Mouse (Mus musculus) megakaryocyte progenitor cell, adult 5-6 weeks (primary cell): ENCODE results near the gene Slc6a3. TPM values are rescaled to one million over a fixed set of nuclear protein-coding genes. Genes with fewer than 3 reads are reported as not detected.

Experiments
- ATAC-seq: replicated peaks from 2 replicates; pipeline ENCODE4 v1.8.0; 2016; ENCODE audit warnings: mild to moderate bottlenecking, moderate TSS enrichment, inconsistent platforms; ENCODE audit not compliant: poor library complexity
- total RNA-seq, 2 experiments: library from RNA; stranded (forward) in 1 of 2; stranded (reverse) in 1 of 2; fragments of 157-497, 149-512 nt in 1 of 2; fragments of 200-1000 nt in 1 of 2; gene quantifications; 2 replicates each; pipeline versions ENCODE4 v1.2.3 to v1.2.4; 2015 to 2017

The Slc6a3 gene
- total RNA-seq (2015) (not detected in 2 replicates), total RNA-seq (2017) (not detected in 2 replicates)

DNA sequence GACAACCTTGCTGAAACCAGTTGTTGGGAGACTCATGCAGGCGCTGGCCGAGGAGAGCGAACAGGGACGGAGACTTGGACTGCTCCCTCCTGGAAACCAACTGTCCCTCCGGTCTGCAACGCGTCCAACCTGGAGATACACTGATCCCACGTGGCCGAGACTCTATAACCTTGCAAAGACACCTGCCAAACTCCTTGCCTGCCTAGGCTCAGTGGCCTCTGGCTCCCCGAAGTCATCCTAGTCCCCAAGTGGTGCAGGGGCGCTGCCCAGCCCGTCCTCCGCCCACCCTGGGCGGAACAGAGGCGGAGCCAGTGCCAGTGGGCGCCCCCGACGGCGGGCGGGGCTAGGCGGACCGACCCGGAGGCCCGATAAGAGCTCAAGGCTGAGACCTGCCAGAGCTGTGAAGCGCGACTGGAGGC, at the start of gene Slc6a3:
Gene Slc6a3 (plus strand): TSS at position 345 of the 419 bp plus-strand sequence.
- ATAC-seq: peak; percentile 94

DNA sequence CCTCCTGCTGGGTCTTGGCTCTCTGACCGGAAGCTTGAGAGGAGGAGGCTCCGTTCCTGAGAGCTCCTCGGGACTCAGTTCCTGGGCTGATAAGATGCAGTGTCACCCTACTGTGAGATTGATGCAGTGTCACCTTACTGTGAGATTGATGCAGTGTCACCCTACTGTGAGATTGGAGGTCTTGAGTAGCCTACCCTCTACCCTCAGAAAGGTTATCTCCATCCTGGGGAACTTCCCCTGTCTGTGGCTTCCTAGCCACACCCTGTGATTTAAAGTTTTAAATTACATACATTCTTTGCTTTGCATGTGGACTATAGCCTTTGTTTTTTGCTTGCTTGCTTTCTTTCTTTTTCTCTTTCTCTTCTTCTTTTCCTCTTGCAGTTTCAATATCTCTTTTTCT, 48.4 kb upstream of the Slc6a3 start:
- ATAC-seq: no peak

DNA sequence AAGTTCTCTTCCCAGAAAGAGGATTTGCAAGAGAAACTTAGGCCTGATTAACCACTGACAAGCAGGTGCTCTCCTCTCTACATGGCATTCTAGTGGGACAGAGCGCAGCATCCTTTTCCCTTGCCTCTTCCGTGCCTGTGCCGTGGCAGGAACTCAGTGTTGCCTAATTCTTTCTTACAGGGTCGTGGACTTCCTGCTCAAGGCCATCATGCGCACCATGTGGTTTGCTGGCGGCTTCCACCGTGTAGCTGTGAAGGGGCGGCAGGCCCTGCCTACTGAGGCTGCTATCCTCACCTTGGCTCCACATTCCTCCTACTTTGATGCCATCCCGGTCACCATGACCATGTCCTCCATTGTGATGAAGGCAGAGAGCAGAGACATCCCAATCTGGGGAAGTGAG, 47.8 kb upstream of the Slc6a3 start:
- peak; percentile 62 for ATAC-seq

DNA sequence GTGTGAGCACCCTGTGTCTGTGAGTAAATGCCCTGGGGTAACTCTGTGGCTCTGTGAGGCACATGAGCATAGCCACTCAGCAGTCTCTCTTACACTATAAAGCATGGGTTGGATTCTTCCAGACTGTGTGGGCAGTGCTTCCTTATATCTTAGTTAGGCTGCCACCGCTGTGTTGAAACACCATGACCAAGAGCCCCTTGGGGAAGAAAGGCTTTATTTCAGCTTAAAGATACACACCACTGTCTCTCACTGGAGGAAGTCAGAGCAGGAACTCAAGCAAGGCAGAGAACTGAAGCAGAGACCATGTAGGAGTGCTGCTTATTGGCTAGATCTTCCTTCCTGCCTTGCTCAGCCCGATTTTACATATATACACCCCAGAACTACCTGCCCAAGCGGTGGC, 46.6 kb upstream of the Slc6a3 start:
- ATAC-seq: peak; percentile 73

DNA sequence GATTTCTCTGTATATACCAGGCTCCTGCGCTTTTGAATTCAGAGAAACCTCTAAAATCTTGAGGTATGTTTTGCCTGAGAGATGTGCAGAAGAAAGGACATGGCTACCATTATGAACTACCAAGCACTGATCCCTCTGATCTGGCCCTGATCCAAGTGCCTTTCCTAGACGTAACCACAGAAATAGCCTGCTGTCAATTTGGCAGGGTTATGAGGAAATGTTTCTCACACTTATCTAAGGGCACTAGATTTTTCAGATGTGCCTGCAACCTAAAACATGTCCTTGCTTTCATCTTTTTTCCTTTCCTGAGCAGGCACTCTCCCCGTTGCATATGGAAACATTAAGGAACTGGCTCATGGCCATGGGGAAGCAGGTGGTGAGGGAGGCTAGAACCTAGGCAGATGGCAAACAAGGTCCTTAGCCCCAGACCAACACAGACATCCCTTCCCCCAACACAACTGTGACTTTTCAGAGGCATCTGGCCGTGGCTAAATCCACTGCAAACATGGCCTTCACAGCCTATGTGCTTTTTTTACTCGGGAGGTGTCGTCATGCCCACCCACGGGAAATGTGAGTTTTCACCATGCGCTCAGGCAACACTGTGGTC, 45.9 kb upstream of the Slc6a3 start:
- ATAC-seq: peak; percentile 4; the same call in 1 of the 2 replicates

DNA sequence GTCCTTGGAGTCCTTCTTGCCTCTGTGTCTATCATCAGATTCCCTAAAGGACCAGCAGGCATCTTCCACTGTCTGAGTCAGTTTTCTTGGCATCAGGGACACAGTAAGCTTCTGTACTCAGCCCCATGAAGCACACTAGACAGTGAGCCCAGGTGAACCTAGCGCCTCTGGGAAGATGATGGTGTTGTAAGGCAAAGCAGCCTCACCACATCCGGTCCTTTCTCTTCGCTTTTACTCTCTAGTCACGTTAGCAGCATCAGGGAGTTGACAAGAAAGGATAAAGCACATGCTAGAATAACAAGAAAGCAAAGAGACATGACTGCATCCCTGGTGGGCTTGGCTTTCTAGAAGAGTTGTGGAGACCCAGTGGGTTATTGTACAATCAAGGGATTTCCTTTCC, 43.4 kb upstream of the Slc6a3 start:
- ATAC-seq: no peak

DNA sequence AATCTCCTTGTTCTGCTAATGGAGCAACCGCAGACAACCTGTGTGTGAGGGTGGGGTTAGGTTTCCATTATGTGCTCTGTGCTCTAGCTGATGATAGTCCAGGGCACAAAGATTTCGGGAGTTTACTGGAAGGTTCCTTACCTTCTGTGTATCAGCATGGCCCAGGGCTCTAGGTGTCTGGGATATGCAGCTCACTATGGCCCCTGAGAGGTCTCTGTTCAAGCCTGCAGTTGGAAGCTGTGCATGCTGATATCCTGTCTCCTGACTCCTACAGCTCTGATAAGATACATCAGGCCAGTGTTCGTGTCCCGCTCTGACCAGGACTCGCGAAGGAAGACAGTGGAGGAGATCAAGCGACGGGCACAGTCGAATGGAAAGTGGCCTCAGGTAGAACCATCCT, 42.0 kb upstream of the Slc6a3 start:
- ATAC-seq: no peak

DNA sequence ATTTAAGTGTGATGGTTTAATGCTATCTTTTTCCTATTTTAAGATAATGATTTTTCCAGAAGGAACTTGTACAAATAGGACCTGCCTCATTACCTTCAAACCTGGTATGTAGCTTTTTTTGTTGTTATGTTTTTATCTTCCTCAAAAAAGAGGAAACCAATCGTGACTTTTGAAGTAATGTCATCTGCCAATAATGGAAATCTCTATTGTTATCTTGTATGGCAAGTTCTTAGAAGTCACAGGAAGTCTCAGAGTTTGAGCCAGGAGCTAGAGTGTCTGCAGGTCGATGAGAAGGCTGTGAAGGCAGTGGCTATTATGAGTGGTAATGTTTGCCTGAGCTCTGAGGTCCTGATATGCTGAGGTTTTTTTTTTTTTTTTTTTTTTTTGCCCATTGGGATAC, 40.4 kb upstream of the Slc6a3 start:
- ATAC-seq: no peak

DNA sequence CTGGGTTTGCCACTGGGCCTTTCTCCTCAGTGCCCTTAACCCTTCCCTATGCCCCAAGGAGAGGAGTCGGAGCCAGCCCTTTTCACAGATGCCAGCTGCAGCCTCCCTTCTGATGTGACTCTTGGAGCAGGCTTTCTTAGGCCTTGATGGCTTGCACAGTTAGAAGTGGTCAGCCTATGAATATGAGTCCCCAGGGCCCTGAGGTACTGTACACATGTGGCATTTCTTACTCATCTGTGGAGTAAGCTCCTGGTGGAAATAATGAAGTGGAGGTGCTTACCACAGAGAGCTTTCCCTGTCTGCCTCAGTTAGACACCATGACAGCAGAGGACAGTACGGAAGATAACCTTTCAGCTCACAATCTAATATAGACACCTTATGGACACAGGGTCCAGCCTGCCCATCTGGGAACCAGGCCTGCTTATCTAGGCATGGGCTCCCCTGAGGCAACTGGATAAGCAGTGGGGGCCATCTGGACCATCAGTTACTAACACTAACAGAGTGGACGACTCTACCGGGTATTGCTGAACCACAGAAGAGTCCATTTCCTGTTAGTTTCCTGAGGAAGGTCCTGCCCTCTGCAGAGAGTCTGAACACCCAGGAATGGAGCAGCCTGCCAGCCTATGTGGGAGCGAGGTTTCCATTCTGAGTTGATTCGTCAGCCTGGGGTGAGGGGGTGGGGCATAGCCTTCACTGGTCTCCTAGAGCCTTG, 36.5 kb upstream of the Slc6a3 start:
- peak; percentile 77 for ATAC-seq

DNA sequence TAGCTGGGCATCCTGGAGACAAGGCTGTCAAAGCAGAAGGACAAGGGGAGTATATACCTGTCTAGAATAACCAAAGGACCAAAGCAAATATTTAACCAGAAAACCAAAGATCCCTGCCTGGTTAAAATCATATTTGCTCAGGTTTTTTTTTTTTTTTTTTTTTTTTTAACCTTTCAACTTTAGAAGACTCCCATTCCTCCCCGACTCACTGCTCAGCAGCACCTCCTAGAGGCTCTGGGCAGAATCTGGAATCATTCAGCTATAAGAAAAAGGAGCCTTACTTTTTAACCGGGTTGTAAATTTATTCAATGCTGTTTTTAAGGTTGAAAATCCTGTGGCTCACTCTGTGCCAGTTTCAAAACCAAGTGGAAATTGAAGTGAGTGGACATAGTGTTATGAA, 33.8 kb upstream of the Slc6a3 start:
- peak; percentile 41; the same call in 1 of the 2 replicates for ATAC-seq

DNA sequence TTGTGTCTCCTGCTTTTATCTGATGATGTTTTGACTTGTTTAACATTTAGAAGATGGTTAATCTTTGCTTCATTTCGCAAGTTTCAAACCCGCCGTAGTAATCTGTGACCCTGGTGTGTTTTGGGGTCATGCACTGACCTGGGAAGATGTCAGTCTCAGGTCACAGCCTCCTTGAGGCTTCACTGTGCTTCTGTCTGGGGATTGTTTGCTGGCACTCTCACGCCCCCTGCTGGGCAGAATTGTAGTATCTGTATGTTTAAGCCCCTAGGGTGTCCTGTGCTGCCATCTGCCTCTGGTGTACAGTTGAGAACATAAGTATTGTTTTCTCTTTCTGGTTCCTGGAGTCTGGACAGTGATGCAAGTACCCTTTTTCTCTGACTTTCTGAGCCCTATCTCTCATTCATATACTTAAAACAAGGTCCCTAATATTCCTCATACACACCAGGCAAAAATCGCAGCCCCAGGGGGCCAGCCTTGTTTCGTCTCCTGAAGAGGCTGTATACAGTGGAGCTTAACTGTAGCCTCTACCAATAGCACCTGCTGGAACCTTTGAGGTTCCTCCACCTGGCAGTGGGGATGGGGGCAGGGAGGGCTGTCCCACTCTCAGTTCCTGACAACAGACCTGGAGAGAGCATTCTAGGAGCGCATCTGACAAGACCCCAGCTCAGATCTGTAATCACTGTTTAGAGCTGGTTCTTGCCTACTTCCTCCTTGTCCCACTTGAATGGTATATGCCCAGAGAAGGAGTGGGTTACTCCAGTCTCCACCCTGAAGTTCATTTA, 30.7 kb upstream of the Slc6a3 start:
- ATAC-seq: peak; percentile 89

DNA sequence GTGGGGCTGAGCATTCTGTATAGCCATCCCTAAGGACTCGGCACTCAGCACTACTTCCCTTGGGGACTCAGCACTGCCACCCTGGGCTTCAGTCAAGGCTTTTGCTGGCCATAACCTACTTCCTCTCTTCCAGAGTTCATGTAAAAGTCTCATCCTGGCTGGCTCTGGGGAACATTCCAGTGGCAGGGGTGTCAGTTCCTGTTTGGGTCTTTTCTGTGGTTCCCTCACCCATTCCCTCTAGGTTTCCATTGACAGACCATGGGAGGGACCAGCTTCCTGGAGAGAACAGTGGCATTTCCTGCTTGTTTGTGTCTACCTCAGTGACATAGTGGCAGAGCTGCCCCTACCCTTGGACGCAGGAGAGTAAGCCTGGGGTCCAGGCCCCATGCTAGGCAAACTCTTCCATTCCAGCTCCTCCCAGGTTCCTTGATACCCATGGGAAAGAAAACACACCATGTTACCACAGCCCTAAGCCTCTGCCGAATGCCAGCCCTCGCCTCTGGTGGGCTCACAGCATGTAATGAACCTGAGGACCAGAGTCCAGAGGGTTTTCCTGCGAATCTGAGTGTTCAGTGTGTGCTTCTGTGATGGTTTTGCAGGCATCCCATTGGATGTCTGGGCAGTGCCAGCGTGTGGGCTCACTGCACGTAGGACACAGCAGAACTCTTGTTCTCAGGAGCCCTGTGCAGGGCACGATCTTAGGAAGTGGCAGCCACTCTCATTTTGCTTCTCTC, 27.6 kb upstream of the Slc6a3 start:
- no peak for ATAC-seq

DNA sequence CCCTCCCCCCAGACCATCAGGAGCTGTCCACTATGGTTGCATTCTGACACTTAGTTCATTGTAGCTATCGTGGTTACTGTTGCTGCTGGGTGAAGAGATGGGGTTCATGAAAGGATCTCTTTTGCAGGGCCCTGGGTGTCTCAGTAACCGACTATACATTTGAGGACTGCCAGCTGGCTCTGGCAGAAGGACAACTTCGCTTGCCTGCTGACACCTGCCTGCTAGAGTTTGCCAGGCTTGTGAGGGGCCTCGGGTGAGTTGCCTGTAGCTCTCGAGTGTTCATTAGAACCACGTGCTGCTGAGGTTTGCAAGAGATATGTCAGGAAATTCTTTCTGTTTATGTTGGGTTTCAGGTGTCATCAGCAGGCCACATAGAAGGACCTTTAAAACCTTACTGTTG, 26.7 kb upstream of the Slc6a3 start:
- no peak for ATAC-seq

DNA sequence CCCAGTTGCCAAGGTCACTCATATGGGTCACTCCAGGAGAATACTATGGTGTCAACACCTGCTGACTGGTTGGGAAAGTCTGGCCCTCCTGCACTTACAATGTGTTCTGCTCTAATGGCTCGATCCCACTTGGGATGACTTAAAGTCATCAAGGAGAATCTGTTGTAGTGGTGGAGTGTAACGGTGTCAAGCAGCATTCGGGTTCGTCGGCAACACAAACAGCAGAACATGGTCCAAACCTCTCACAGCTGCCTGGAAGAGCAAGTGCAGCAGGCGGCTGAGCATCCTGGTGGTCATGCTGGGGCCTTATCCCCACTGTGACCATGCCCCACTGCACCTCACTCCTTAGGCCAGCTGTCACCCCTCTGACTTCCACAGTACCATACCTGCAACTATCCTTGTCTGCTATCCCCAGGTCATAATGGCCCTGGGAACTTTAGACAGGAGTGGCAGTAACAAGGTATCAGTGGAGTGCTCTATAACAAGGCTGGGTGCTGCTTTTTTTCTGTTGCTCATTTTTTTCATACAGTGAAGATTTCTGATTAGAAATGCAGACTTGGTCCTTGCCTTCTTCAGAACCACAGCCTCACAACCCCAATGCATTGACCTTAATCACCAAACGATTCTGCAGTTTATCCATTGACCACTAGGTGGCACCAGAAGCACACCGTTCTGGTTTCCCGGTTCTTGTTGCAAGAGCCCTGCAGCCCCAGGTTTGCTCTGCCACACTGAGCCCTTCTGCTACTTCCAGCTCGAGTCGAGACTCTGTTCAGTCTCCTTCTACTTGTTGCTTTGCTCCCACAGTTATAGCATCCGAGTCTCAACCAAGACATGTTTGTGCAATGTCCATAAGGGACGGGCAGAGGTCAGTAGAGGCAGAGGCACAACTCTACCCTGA, 23.5 kb upstream of the Slc6a3 start:
- ATAC-seq: peak; percentile 95

DNA sequence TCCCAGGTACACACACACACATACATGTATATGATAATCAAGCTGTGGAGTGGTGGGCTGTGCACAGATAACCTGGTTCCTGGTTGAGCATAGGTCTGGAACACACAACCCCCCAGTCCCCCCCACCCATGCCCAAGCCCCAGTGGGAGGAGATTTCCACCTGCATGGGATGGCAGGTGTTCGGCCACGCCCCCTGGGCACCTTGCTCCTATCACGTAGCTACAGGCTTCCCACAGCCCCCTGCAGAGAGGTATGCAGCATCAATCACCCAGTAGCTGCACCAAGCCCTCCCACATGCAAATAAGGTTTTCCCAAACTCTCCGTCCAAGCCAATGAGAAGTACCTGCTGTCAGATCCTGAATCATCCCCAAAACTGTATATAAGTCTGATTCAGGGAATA, 19.7 kb upstream of the Slc6a3 start:
- ATAC-seq: no peak

DNA sequence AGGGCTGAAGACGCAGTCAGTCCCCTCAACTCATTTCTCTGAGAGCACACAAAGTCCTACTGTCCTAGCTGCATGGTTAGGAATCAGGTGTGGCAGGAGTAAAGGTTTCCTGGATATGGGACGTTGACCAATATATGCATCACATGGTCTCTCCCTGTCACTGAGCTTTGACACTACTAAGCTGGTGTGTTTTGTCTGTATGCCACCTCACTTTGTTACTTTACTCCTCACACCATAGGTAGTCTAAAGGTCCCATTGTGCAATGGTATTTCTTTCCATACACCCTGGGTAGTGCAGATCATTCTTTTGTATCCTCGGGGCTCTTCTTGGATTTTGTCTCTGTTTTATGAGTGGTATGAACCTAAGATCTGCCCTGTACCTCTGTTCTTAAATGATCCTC, 2.8 kb upstream of the Slc6a3 start:
- ATAC-seq: no peak

DNA sequence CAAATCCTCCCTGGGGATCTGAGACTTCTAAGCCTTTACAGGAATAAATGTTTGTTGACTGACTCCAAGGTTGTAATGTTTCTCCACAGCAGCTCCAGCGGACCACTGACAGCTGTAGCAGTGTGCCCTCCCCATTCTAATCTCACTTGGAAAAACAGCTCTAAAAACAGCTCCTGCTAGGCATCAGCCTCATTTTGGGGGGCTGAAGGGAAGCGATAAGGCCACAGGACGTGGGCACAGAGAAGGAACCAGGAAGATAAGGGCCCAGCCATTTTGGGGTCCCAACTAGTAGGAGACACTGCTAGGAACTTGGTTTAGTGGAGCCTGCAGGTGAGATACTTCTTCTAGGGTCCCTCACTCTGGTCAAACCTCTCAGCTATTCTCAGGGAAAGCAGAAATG, 1.3 kb upstream of the Slc6a3 start:
- peak; percentile 23 for ATAC-seq

DNA sequence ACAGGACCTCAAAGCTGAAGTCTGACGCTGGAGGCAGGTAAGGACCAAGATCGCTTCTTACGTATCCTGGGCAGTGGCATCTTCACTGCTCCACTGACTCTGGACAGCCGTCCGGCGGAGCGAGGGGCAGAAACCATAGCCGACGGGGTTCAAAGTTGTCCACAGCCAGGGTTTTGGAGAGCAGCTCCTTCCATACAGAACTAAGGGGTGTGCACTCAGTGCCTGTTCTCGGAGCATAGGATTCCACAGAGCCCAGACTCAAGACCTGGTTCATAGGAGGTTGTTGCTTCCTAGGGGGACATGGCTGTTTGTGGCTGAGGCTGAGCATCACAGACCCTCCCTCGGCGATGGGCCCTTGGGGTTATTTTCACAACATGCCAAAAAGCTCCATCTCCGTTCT, 277 bp downstream of the Slc6a3 start:
- ATAC-seq: no peak

DNA sequence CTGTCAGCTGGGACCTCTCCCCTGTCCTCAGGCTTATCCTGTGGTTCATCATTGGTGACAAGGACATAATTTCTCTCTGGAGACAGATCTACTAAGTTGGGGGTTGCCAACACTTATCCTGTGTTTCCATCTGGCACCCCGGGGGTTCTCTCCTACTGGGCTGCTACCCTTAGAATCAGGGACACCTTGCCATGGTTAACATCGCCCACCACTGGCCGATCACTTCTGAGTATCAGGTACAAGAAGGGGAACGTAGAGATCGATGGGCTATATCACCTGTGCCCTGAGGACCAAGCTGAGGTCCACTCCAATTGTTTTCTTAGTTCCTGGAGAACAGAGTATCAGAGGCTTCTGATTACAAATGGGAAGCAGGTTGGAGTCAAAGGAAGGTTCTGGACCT, 27.7 kb downstream of the Slc6a3 start:
- ATAC-seq: no peak

DNA sequence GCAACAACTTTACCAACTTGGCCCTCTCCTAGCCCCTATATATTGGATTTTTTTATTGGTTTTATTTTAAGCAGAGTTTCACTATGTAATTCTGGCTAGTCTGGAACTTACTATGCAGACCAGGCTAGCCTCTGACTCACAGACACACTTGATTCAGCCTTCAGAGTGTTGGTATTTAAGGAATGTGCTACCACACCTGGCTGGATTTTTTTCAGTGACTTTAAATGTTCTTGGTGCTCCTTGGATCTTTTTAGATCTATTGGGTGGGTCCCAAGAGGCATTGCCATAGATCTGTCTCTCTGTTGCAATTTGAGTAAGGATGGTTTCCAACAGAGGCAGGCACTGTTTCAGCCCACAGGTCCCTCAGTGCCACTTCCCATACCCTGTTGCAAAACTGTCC, 38.5 kb downstream of the Slc6a3 start:
- ATAC-seq: peak; percentile 66
